ENCODE assay signal across 9 mouse cellular contexts in genomic region chr16:77759997-77760396, GRCm38 (mm10).
DNase-seq lines count a peak whose midpoint lies in the region; ATAC-seq and TF ChIP-seq lines count a peak whose summit lies in the region.
"Had no signal": no experiment of that assay in that cellular context is flagged by ENCODE, and none has a peak within 500 bp of the region (broad histone marks: within the 10 kb centered on the region; RNA-seq: fewer than 3 reads in every experiment).

No protein-coding gene starts in this region.

- intact Hi-C loops in left cerebral cortex, postnatal 10 days (cut with DNase I) = no loop called here

- H3K27me3 ChIP-seq in lung, embryonic 14.5 days (ENCODE audit: insufficient read depth, low read length) = no peaks in the 10 kb centered on the region
- H3K27me3 ChIP-seq in hindbrain, embryonic 12.5 days = no peaks in the 10 kb centered on the region

- no peak for ATAC-seq in lung, embryonic 14.5 days (ENCODE audit: insufficient read depth)
- ATAC-seq in hindbrain, embryonic 12.5 days (ENCODE audit: low FRiP score) = peak; percentile 95
- ATAC-seq in granulocyte monocyte progenitor cell, adult 5-6 weeks (replicated peaks; ENCODE audit: poor library complexity, severe bottlenecking) = no peak

- peak overlapping the region; percentile 15; the same call in 1 of the 2 replicates for H3K4me2 ChIP-seq in lung, embryonic 14.5 days
- H3K4me2 ChIP-seq in hindbrain, embryonic 12.5 days (replicated peaks) = 0 out of 2 replicates have a peak overlapping the region, but pooled peaks have one; percentile 11

- peak; percentile 14 for DNase-seq in lung, embryonic 14.5 days
- DNase-seq in lung, postnatal 14 days = no peak
- peak; percentile 19 to 37 for DNase-seq in left cerebral cortex, postnatal 10 days (ENCODE audit: extremely low spot score in 1 of 2, low spot score in 2 of 2)
- peak; percentile 48 for DNase-seq in right cerebral cortex, postnatal 25 days
- no peak for DNase-seq in kidney, postnatal 14 days
- DNase-seq in retina, postnatal 1 day = no peak
- DNase-seq: lung, adult 18-20 months had no signal

- 50% methylated on average over 10 of the region's 10 CpGs for WGBS in lung, embryonic 14.5 days
- WGBS in hindbrain, embryonic 12.5 days = 41% methylated on average over 10 of the region's 10 CpGs

- H3K4me3 ChIP-seq in lung, embryonic 14.5 days (ENCODE audit: low read depth, low read length) = no peak overlapping the region
- H3K4me3 ChIP-seq in hindbrain, embryonic 12.5 days = no peak overlapping the region

- H3K9ac ChIP-seq in lung, embryonic 14.5 days = no peak overlapping the region
- no peak overlapping the region for H3K9ac ChIP-seq in hindbrain, embryonic 12.5 days

- no peak for TF ChIP-seq CTCF in lung, embryonic 14.5 days (IDR thresholded peaks at IDR 0.05; ENCODE audit: low read depth)

- 0 out of 2 replicates have a peak, but pooled peaks cover 3% of the 10 kb centered on the region for H3K4me1 ChIP-seq in lung, embryonic 14.5 days (ENCODE audit: insufficient read depth)
- H3K4me1 ChIP-seq in hindbrain, embryonic 12.5 days = peaks cover 11% of the 10 kb centered on the region

- H3K9me3 ChIP-seq in lung, embryonic 14.5 days (ENCODE audit: low read depth, low read length) = no peaks in the 10 kb centered on the region
- no peaks in the 10 kb centered on the region for H3K9me3 ChIP-seq in hindbrain, embryonic 12.5 days (replicated peaks)

- H3K27ac ChIP-seq in lung, embryonic 14.5 days (ENCODE audit: low read depth) = no peak overlapping the region
- peak overlapping the region; percentile 89 for H3K27ac ChIP-seq in hindbrain, embryonic 12.5 days

- H3K36me3 ChIP-seq in lung, embryonic 14.5 days (ENCODE audit: insufficient read depth) = no peaks in the 10 kb centered on the region
- no peaks in the 10 kb centered on the region for H3K36me3 ChIP-seq in hindbrain, embryonic 12.5 days

Comparison
In these comparisons a context has a peak if more than half of its experiments do, and no peak if none do; other contexts are left out.
1. DNase-seq: peak in lung, embryonic 14.5 days (single experiment), left cerebral cortex, postnatal 10 days (2 of 2) and right cerebral cortex, postnatal 25 days (single experiment); none in lung, postnatal 14 days (single experiment), kidney, postnatal 14 days (single experiment) and retina, postnatal 1 day (single experiment).